Mouse (Mus musculus) liver (tissue): Measurements from ENCODE around the gene Vmn2r87.
A peak's percentile ranks its signal among the peaks of the same experiment; 100 is the strongest.
"Not testable (repeated sequence)": the region's sequence is repeated elsewhere in the genome, so short reads cannot be mapped to it uniquely, and the experiment has no call there.

ENCODE experiments used
- DNase-seq: peaks from one replicate; pipeline ENCODE4 v3.0.0-alpha.2; 2020; ENCODE audit warnings: mixed read lengths

Vmn2r87 gene

GRCm38 (mm10) chr10:130497296-130497695, at the start of gene Vmn2r87:
Gene Vmn2r87 (minus strand): TSS chr10:130497396.
- no peak for DNase-seq

- not testable (repeated sequence) for DNase-seq
Observed at GRCm38 (mm10) chr10:130544331-130544730, 47.1 kb upstream of the Vmn2r87 start.

GRCm38 (mm10) chr10:130541931-130542691, 44.9 kb upstream of the Vmn2r87 start:
- DNase-seq, result peak; percentile 80

GRCm38 (mm10) chr10:130536101-130536500, 38.9 kb upstream of the Vmn2r87 start:
- DNase-seq, result peak; percentile 13

GRCm38 (mm10) chr10:130527926-130528325, 30.7 kb upstream of the Vmn2r87 start:
- DNase-seq, result no peak

- peak; percentile 39 for DNase-seq
Observed at GRCm38 (mm10) chr10:130470311-130470760, 26.9 kb downstream of the Vmn2r87 start.

GRCm38 (mm10) chr10:130455950-130456349, 41.2 kb downstream of the Vmn2r87 start, which contains the start of gene Vmn2r86:
Gene Vmn2r86 (minus strand): TSS chr10:130456050.
- DNase-seq, result not testable (repeated sequence)

- peak; percentile 2 for DNase-seq
Observed at GRCm38 (mm10) chr10:130444776-130445175, 52.4 kb downstream of the Vmn2r87 start.

GRCm38 (mm10) chr10:130434185-130434898, 62.9 kb downstream of the Vmn2r87 start:
- DNase-seq, result not testable (repeated sequence)

GRCm38 (mm10) chr10:130429603-130430002, 67.6 kb downstream of the Vmn2r87 start, which contains the start of gene Vmn2r85:
Gene Vmn2r85 (minus strand): TSS chr10:130429703.
- not testable (repeated sequence) for DNase-seq

- not testable (repeated sequence) for DNase-seq
Observed at GRCm38 (mm10) chr10:130422368-130422767, 74.8 kb downstream of the Vmn2r87 start.
